Mouse (Mus musculus) bone marrow, adult 2 months (tissue): ENCODE measurements around the gene Ostm1. TPM values are rescaled to one million over a fixed set of nuclear protein-coding genes. Genes with fewer than 3 reads are reported as not detected.

Source experiments
- H3K27ac ChIP-seq: fragments of 200-500 bp; 2 replicates; pipeline ENCODE4 v1.5.1; 2012; ENCODE audit warnings: low read depth, mild to moderate bottlenecking, control low read depth, inconsistent platforms, low read length; ENCODE audit not compliant: control insufficient read depth, poor library complexity, insufficient read depth
- H3K4me1 ChIP-seq: fragments of 200-500 bp; 2 replicates; pipeline ENCODE4 v1.6.1; 2011; ENCODE audit warnings: low read length; ENCODE audit not compliant: control insufficient read depth, insufficient read depth
- H3K4me3 ChIP-seq: fragments of 200-500 bp; replicated peaks from 2 replicates; pipeline ENCODE3; 2011; ENCODE audit warnings: mild to moderate bottlenecking, low read depth, low read length, control low read depth; ENCODE audit not compliant: control insufficient read depth
- CTCF ChIP-seq: fragments of 200-500 bp; IDR thresholded peaks from 2 replicates; pipeline ENCODE4 v1.5.1; 2011; ENCODE audit warnings: low read length, control low read depth; ENCODE audit not compliant: control insufficient read depth, insufficient read depth
- POLR2A ChIP-seq: fragments of 200-500 bp; IDR thresholded peaks from 2 replicates; pipeline ENCODE4 v1.6.1; 2011; ENCODE audit warnings: low read depth, mild to moderate bottlenecking, control low read depth, low read length, borderline replicate concordance; ENCODE audit not compliant: control insufficient read depth
- WGBS: fragments of 180-500 bp; shearing (Covaris S2); methylation state at CpG from one replicate; pipeline ENCODE4 v1.1.7; 2018; 5-methylcytosine and 5-hydroxymethylcytosine counted together
- polyA plus RNA-seq: library from polyadenylated mRNA; stranded (reverse); fragments of >200 nt; gene quantifications from 2 replicates; pipeline ENCODE4 v1.2.4, GENCODE M21; 2011; ENCODE audit warnings: low replicate concordance; ENCODE audit not compliant: missing spikeins, insufficient read depth, insufficient read length

Ostm1 gene
- polyA plus RNA-seq: 11.5 and 16.3 TPM in 2 replicates

DNA sequence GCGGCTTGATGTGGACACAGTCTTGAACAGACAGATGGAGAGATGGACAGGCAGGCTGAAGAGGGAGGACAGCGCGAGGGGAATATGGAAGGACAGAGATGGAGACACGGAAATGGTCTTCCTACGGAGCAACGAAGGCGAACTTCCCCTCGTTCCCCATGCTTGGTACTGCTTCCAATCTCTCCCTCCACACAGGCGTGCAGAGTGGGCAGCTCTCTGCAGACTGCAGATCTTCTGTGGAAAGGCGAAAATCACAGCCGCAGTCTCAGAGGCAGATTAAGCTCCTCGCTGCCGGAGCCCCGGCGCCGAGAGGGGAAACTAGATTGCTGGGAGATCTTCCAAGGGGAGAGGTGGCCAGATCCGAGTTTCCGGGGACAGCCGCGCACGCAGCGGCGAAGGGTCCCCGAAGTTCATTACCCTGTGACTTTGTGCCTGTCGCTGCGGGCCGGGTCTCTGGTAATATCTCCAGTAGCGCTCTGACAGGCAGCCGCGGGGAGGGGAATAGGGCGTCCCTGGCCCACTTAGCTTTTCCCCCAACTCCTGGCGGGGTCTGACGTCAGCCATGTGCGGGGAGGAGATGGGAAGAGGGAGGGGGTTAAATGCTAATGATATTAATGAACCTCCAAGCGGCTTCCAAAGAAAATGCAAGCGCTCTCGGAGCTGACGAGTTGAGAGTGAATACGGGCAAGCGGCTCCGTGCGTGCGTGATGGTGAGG lies at the start of gene Ostm1, which contains the start of gene Nr2e1:
Gene Ostm1 (plus strand): TSS at position 666 of the 716 bp plus-strand sequence.
Gene Nr2e1 (minus strand): TSS at position 476 of the 716 bp plus-strand sequence.
- TF ChIP-seq POLR2A: no peak
- no peak for TF ChIP-seq CTCF
- WGBS: 3% methylated on average over 43 of the region's 43 CpGs
- H3K27ac ChIP-seq: no peak within 1 kb of the TSS
- H3K4me3 ChIP-seq: no peak within 1 kb of the TSS
- no peaks in the 10 kb centered on the region; the same call in 1 of the 2 replicates for H3K4me1 ChIP-seq

GRCm38 (mm10) chr10:42533836-42534453 lies 49.7 kb upstream of the Ostm1 start:
- Histone ChIP-seq H3K27ac (peak overlapping the region; percentile 86), H3K4me1 (peaks cover 5% of the 10 kb centered on the region; the same call in 1 of the 2 replicates), H3K4me3 (no peak overlapping the region)
- TF ChIP-seq POLR2A (no peak), CTCF (no peak)
- WGBS: 59% methylated on average over 11 of the region's 11 CpGs

DNA sequence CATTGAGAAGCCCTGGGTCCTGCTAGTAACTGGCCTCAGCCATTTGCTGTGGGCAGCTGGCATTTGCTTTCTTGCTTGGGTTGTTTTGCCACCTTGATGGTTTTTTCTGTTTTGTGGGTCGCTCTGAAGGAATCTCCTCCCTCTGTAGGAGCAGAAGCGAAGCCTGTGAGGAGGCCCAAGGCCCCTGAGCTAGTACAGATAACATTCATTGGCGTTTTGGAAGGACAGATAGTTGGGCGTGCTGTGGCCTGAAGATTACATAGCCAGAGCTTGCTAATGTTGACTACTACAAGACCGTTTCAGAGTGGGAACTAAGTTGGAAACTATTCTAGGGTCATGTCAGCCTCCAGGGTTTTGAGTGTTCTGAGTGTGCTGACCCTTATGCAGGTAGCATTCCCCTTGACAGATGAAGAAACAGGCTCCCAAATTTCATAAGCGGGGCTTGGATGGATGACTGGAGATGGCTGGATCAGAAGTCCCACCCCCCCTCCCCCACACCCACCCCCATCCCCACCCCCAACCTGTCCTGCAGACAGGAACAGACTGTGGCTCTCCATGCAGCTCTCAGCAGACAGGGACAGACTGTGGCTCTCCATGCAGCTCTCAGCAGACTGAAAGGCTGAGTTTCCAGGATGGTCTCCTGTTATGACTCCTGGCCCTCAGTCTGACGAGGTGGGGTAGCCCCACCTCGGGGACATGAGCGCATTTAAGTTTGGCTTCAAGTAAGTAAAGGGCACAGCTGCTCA lies 45.9 kb upstream of the Ostm1 start:
- Histone ChIP-seq H3K27ac (peak overlapping the region; percentile 80), H3K4me3 (no peak overlapping the region), H3K4me1 (peaks cover 5% of the 10 kb centered on the region; the same call in 1 of the 2 replicates)
- TF ChIP-seq CTCF (no peak), POLR2A (no peak)
- WGBS: 63% methylated on average over 9 of the region's 9 CpGs

- no peak overlapping the region for H3K4me3 ChIP-seq
- WGBS: 75% methylated on average over 6 of the region's 6 CpGs
- TF ChIP-seq CTCF: no peak
- TF ChIP-seq POLR2A: no peak
- H3K4me1 ChIP-seq: no peaks in the 10 kb centered on the region
- H3K27ac ChIP-seq: no peak overlapping the region
These were observed 37.7 kb upstream of the Ostm1 start for GRCm38 (mm10) chr10:42545707-42546503.

- no peaks in the 10 kb centered on the region for H3K4me1 ChIP-seq
- no peak for TF ChIP-seq POLR2A
- no peak for TF ChIP-seq CTCF
- no peak overlapping the region for H3K4me3 ChIP-seq
- H3K27ac ChIP-seq: no peak overlapping the region
- WGBS: 86% methylated on average over 3 of the region's 3 CpGs
These were observed 37.1 kb upstream of the Ostm1 start for GRCm38 (mm10) chr10:42546507-42546906.

DNA sequence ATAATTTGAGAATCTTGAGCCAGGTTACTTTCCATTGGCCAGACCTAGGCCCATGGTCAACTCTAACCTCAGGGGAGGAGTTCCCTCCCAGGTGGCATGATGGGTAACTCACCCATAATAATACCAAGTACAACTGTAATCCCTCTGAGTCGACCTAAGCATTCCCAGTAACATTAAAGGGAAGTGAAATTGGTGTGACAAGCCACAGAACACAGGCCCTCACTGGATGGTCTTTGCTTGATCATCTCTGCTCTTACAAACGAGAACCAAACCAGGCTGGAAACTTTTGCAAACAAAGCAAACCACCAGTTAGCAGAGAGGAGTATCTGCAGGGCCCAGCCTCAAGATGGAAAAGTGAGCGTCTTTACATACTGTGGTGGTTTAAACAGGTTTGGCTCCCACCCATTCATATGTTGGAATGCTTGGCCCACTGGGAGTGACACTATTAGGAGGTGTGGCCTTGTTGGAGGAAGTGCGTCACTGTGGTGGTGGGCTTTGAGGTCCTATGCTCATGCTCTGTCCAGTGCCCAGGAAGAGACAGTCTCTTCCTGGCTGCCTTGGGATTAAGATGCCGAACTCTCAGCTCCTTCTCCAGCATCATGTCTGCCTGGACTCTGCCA lies 23.9 kb upstream of the Ostm1 start:
- 58% methylated on average over 5 of the region's 5 CpGs for WGBS
- no peak overlapping the region for H3K27ac ChIP-seq
- no peaks in the 10 kb centered on the region for H3K4me1 ChIP-seq
- no peak overlapping the region for H3K4me3 ChIP-seq
- no peak for TF ChIP-seq POLR2A
- no peak for TF ChIP-seq CTCF

DNA sequence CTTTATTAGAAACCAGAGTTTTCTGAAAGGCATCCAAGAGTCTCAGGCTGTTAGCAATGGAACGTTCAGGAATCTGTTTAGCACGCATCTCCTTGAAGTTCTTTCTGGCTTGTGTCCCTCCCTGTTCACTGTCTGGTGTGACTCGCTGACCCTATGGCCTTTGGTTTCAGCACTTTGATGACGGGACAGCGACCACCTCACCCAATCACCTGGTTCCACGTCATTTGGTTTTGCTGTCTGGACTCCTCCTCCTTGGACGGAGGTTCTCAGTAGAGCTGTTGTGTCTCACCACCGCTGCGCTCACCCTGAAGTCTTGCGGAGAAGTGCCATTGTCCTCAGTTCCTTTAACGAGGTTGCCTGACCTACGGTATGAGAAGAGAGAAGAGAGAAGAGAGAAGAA lies 21.4 kb upstream of the Ostm1 start:
- 6% methylated on average over 12 of the region's 12 CpGs for WGBS
- H3K4me3 ChIP-seq: no peak overlapping the region
- H3K27ac ChIP-seq: no peak overlapping the region
- H3K4me1 ChIP-seq: no peaks in the 10 kb centered on the region
- TF ChIP-seq POLR2A (no peak), CTCF (no peak)
